Mouse (Mus musculus): ENCODE data around the gene Gm21693. TPM values are rescaled to one million over a fixed set of nuclear protein-coding genes. Genes with fewer than 3 reads are reported as not detected.
"Not testable (repeated sequence)": the region's sequence is repeated elsewhere in the genome, so short reads cannot be mapped to it uniquely, and the experiment has no call there.

The Gm21693 gene
- not detected in 2 replicates for polyA plus RNA-seq (2012; rRNA removed)

- DNase-seq (ENCODE audit: low spot score), result not testable (repeated sequence)
Measured at GRCm38 (mm10) chrY:3345229-3345628, at the start of gene Gm21693. Gm21693 (minus strand) TSS chrY:3345329.

- DNase-seq (ENCODE audit: low spot score), result not testable (repeated sequence)
Measured at GRCm38 (mm10) chrY:3340661-3341060, 4.5 kb downstream of the Gm21693 start.

- DNase-seq (ENCODE audit: low spot score), result not testable (repeated sequence)
Measured at GRCm38 (mm10) chrY:3306349-3306748, 38.8 kb downstream of the Gm21693 start, which contains the start of gene Gm21677. Gm21677 (minus strand) TSS chrY:3306449.

Other genes starting within 250 kb of the Gm21693 start
- not detected in 2 replicates for gene Gm21677, start 38.9 kb downstream of the Gm21693 start, polyA plus RNA-seq (2012; rRNA removed)
- not detected in 2 replicates for gene Gm21704, start 64.8 kb upstream of the Gm21693 start, polyA plus RNA-seq (2012; rRNA removed)
- gene Gm21708, start 64.8 kb upstream of the Gm21693 start, polyA plus RNA-seq (2012; rRNA removed), result not detected in 2 replicates